Mouse (Mus musculus): Measurements from ENCODE around the gene Camta1. TPM values are rescaled to one million over a fixed set of nuclear protein-coding genes. Genes with fewer than 3 reads are reported as not detected.

The Camta1 gene
- total RNA-seq, 2 experiments from 2014 or later: 247 to 265 TPM

DNA sequence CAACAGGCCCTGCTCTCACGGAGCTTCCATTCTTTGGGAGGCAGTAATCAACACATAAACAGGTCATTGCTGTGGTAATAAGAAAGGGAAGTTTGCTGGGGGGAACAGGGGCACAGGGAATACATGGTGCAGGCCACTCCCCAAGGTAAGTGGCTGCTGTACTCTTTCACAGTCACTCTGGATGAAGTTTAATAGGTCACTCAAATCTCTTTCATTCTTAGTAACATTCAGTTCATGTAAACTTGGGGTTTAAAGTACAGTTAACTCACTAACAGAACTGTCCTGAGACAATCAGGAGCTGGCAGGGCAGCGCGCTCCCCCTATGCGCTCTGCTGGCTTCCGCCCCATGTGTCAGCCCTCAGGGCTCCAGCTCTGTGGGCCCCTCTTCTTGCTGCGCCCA, 81.2 kb downstream of the Camta1 start:
- no peak for DNase-seq (ENCODE audit: low spot score in 2 of 2)

DNA sequence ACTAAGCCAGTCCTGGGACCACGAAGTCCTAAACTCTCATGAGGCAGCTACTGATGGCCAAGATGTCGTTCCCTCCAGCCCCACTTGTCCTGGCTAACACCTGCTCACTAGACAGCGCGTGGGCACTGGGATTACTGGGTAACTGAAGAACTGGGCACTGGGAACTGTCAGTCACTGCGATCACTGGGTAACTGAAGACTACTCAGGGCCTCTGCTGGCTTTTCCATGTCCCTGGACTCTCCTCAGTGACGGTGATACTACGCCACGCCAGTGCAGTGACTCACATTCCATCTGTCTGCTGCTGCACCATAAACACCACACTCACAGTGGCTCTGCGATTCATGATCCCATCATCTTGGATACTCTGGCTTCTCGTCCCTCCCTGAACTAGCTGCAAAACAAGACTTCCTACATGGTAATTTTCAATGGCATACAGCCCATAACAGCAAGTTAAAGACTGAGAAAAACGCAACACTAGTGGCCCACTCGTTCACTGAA, 81.7 kb downstream of the Camta1 start:
- DNase-seq (ENCODE audit: low spot score in 2 of 2): peak; percentile 21 to 23

DNA sequence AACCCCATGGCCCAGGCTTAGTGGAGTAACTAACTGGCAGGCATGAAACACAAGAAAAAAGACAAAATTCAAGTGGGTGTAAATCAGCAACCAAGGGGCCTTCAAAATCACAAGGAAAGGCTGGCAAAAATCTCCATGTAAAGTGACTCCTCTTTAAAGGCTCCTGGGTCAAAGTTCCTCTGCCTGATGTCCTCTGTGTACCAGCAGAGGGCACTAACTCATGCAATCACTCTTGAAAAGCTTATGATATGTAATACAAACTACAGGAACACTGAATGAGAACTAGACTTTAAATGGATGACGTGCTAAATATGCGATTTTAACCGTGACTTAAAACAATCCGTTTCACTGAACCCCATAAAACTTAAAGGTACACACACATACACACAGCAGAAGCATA, 83.2 kb downstream of the Camta1 start:
- DNase-seq (ENCODE audit: low spot score in 2 of 2): no peak

DNA sequence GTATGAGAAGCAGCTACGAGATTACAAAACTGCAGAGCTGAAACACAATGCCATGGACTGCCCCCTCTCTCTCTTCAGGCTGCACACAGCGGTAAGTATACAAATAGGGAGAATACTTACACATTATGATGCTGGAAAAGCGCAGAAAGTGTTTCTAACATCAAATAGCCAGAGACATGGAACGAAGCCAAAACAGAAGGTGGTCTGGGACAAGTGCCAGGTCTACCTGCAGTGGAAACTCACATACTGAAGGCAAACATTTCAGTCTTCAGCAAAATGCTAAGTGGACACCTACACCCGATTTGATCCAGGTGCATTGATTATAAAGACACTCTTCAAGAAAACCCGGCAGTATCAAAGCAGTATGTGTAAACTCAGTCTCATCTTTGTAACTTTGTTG, 84.2 kb downstream of the Camta1 start:
- no peak for DNase-seq (ENCODE audit: low spot score in 2 of 2)

DNA sequence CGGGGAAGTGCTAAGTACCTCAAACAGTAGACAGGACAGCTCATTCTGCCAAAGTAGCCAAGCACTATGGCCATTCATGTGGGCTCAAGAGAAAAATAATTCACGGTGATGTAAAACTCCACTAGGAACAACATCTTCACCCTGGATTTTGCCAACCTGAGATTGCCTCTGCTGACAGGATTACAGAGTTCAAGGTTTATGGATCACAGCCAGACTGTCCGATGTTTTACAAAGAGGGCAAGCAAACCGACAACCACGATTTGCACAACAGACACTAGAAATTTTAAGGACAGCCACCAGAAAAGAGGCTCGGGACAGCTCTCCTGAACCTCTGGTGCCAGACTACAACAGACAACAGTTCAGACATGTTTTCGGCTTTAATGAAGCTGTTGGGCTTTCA, 86.2 kb downstream of the Camta1 start:
- no peak for DNase-seq (ENCODE audit: low spot score in 2 of 2)

DNA sequence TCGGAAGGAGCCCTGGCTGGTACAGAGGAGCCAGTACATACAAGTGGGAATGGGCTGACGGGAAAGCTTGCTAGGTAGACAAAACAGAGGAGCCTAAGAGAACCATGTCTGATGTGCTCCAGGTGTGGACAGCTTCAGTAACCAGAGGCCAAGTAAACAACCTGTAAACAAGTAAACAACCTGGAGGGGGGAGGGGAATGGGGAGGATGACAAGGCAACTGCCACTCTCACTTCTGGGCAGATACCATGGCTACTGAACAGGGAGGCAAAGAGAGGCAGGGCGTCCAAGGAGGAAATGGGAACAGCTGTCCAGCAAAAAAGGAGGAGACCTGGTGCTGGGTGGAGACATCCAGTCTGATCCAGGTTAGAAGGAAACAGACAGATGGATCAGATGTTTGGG, 88.0 kb downstream of the Camta1 start:
- no peak for DNase-seq (ENCODE audit: low spot score in 2 of 2)

DNA sequence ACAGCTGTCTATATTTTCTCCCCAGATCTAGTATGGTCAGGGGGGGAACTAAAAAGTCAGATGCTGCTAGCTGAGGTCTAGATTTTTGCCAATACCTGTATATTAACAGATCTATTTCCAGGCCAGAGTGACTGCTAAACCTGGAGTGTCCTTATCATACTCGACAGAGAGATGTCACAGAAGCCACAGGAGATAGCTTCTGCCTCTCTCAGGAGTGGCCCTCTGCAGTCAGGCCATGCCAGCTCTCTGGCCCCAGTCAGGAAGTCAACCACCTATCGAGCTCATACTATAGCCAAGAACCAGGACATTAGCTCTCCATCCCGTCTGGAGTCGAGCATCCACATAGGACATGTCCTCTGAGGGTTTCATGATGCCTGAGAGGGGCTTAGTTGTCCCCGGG, 88.7 kb downstream of the Camta1 start:
- DNase-seq (ENCODE audit: low spot score in 2 of 2): no peak

DNA sequence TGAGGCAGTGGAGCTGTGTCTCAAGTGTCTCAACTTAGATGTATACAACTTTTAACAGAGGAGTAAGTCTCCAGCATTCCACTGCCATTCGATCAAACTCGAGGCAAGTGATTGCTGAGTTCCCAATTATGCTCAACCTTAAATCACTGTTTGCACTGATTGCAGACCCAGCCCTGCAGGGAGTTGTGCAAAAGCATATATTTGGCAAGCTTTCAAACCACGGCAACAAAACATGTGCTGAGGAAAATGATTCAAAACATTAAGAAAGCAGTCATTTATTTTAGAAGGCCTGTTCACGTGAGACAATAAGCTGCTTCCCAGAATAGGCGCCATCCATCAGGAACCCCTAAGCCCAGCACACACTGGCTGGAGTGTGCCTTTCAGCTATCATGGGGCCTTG, 91.0 kb downstream of the Camta1 start:
- DNase-seq (ENCODE audit: low spot score in 2 of 2): no peak

DNA sequence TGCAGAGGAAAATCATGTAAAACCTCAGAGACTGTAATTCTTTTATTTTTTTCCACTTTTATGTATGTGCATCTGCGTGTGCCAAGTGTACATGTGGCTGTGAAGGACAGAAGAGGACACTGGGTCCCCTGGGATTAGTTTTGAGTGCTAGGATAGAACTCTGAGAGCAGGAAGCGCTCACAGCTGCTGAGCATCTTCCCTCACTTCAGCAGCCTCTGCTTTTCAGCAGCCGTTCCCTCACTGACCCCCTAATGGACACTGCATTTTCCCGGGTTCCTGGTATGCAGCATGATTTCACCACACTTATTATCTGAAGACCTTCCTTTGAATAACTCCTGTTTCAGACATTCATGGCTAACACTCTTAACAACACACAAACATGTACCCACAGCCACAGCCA, 93.9 kb downstream of the Camta1 start:
- no peak for DNase-seq (ENCODE audit: low spot score in 2 of 2)

DNA sequence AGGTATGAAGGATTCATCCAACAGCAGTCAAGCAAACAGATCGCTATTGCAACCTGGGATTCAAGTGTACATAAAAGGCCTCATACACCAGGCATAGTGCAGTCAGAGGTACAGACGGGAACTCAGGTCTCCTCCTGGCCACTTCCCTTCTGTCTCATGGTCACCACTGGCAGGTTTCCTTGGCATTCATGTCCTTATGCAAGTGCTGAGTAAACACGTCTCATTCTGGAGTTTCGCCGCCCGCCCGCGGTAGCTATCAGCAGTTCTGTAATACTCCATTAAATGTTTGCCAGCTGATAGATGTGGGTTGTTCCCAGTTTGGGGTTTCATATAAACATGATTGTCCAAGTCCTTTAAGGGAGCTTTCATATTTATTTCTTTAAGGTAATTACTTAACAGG, 94.3 kb downstream of the Camta1 start:
- DNase-seq (ENCODE audit: low spot score in 2 of 2): no peak

DNA sequence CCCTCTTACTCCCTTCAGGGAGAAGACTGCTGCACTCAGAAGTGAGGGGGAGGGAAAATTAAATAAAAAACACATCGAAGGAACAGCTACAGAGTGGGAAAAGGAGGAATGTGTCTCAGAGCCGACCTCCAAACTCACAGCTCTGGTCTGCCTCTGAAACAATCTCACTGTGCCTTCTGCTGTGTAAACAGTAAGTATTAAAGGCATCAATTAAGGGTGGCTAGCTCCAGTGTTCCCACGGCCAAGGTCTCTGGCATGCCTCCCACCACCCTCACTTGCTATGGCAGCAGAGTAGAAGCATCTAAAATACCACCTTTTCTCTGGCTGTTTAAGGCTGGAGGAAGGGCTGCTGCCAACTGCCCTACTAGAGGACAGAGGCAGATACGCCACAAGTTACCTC, 96.3 kb downstream of the Camta1 start:
- DNase-seq (ENCODE audit: low spot score in 2 of 2): peak in 1 of 2 experiments; percentile 29

DNA sequence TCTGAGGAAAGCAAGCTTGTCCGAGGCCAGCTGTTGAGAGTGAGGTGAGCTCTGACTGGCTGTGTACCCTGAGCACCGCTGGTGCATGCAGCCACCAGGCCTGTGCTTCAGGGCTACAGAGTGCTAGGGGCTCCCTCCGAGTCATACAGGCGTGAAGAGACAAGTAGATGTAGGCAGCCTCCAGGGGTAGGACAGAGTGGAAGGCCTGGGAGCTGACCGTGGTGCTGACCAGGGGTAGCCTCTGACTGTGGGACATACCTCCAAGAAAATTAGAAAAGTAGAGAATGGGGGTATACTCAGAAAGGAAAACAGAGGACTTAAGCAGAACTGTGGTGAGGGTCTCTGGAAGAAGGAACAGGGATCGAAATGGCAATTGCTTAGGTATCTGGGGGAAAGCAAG, 97.7 kb downstream of the Camta1 start:
- DNase-seq (ENCODE audit: low spot score in 2 of 2): no peak

DNA sequence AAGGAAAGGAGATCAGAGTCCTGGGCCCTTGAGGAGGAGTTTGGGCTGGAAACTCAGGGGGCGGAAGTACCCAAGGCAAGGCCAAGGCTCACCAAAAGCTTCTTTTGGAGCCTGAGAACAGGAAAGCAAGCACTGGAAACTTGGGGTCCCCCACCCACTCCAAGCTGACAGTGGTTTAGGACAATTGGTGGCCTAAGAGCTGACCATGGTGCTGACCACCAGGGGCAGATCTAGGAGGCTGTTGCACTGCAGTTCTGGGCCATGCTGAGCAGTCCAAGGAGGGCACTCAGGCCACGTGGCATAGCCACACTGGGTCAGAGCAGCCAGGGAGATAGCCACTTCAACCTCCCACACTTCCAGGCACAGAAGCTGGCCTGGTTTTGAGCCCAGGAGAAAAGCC, 102.6 kb downstream of the Camta1 start:
- DNase-seq (ENCODE audit: low spot score in 2 of 2): no peak

DNA sequence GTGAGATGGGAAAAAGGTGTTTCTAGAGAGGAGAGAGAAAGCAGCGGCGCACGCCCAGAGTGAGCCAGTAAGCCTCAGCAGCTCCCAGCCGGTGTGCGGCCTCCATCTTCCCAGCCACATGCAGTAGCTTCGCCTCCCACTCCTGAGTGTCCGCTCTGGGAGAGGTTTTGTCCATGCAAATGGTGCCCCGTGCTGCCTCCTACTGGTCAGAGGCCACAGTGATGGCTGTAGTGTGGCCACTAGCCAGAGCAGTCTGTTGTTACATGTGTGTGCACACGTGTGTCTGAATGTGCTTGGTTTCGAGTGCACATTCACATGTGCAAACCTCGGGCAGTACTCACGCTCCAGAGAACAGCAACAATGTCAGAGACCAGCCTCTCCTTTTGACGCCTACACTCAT, 103.3 kb downstream of the Camta1 start:
- no peak for DNase-seq (ENCODE audit: low spot score in 2 of 2)

DNA sequence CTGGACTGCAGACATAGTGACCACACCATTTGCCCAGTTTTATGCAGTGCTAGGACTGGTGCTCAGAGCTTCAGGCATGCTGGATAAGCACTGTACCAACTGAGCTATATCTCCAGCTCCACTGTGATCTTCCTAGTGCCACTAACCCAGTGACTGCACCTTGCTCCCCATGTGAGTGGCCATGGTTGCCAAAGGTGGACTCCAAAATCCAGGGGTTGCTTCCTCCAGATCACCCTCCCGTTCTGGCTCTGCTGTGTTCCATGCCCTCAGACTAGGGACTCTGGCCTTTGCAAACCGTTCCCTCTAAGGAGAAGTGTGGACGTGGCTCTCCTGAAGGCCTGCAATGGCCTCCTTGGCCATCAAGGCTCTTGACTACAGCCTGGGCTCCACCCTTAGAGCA, 104.4 kb downstream of the Camta1 start:
- no peak for DNase-seq (ENCODE audit: low spot score in 2 of 2)

DNA sequence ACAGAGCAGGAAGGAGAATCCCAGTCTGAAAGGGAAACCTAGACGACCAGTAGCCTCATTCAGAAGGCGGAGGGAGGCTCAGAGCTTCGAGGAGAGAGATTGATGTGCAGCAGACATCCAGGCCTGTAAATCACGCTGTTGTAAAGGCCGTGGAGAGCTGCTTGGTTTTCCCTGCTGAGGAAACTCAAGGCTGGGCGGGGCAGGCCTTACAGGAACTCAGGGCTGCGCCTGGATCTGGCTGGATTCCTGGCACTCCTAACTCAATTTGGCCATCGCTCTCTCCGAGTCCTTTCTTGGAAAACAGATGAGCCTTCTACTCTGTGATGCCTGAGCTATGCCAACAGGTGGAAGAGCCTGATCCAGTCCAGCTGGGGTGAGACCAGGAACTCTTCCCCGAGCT, 105.3 kb downstream of the Camta1 start:
- no peak for DNase-seq (ENCODE audit: low spot score in 2 of 2)

DNA sequence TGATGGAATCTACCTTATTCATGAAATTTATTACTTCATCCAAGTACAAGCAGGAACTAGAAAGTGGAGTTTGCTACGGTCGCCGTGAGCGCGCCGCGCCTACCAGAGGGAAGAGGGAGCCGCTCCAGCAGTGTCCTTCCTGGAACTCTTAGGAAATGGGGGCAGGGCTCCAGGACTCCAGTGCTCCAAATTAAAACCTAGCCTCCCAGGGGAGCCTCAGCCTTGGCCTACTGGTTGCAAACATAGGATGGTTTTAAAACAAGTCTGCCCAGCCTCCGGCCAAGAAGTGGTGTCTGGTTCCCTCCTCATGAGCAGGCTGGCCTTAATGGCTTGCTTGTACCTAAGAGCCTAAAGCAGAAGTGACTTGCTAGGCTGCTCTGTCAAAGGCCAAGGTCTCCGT, 108.4 kb downstream of the Camta1 start:
- DNase-seq (ENCODE audit: low spot score in 2 of 2): no peak

DNA sequence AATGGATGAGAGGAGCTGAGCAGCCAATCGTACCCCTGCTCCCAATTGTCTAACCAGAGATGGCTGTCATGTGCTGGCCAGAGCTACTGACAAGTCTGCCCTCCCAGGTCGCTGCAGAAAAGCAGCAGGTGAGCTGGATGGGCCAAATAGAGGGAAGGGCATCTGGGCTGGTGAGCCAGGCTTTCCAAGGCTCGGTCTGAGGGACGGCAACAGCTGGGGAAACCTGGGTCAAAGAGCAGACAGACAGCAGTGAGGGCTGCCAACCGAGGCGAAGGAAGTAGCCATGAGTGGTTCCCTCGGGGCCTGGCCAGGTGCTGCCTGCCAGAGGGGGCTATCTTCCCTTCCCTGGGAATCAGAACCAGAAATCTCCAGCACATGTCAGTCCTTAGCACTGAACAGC, 109.1 kb downstream of the Camta1 start:
- no peak for DNase-seq (ENCODE audit: low spot score in 2 of 2)

DNA sequence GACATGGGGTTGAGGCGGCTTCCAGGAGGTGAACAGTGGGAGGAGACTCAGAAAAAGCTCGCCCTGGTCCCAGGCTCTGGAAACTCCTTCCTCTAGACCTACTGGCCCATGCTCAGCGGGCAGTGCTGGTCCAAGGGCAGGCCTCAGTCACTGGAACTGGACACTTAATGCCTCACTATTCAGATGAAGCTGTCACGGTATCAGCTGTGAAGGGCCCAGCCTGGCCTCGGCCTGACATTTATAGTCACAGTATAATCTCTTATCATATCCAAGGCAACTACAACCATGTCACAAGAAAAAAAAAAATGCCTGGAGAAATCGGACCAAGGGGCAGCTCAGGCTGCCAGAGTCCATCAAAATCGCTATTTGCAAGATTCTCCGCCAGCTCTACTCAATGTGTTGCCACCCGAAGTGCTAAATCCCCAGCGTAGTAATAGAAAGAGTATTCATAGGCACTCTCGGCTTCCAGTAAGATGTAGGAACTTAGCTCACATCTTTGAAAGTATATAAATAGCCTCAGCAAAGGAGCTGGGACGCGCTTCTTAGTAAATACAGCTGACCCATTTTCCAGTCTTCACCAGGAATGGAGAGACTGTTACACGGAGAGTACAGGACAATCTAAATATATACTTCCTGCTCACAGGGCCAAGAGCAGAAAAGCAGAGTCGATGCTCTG, 110.3 kb downstream of the Camta1 start:
- DNase-seq (ENCODE audit: low spot score in 2 of 2): no peak

DNA sequence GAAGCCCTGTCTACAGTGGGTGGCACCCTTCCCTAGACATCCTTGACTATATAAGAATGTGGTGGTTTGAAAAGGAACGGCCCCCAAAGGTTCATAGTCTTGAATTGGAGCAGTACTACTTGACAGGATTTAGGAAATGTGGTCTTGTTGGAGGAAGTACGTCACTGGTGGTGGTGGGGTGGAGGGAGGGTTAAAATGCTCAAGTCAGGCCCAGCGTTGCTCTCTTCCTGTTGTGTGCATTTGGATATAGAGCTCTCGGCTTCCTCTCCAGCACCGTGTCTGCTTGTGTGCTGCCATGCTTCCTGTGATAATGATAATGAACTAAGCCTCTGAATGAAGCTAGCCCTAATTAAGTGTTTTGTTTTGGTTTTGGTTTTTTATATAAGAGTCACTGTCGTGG, 114.0 kb downstream of the Camta1 start:
- no peak for DNase-seq (ENCODE audit: low spot score in 2 of 2)

DNA sequence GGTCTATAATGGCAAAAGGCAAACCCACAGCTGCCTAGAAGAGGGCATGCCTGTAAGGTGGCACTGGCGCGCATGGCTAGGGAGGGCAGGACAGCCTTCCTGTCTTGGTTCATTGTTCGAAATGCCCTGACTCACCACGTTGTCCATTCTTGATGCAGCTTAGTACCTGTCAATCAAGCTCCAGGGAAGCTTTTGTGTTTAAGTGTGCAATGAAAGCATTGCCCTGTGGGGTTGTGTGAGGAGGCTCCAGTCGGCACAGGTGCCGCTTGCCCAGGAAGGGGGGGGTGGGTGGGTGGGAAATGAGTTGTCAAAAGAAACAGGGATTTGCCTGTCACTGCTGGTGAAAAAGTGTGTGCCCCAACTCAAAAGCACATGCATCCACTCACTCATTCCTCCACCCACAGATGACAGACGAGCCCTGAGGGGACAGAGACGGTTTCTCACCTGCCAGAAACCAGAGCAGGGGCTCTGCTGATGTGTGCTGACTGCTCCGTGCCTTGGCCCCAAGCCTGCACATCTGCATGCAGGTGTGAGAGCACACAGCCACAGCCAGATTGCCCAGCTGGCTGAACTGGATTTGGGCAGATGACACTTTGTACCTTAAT, 115.6 kb downstream of the Camta1 start:
- no peak for DNase-seq (ENCODE audit: low spot score in 2 of 2)

DNA sequence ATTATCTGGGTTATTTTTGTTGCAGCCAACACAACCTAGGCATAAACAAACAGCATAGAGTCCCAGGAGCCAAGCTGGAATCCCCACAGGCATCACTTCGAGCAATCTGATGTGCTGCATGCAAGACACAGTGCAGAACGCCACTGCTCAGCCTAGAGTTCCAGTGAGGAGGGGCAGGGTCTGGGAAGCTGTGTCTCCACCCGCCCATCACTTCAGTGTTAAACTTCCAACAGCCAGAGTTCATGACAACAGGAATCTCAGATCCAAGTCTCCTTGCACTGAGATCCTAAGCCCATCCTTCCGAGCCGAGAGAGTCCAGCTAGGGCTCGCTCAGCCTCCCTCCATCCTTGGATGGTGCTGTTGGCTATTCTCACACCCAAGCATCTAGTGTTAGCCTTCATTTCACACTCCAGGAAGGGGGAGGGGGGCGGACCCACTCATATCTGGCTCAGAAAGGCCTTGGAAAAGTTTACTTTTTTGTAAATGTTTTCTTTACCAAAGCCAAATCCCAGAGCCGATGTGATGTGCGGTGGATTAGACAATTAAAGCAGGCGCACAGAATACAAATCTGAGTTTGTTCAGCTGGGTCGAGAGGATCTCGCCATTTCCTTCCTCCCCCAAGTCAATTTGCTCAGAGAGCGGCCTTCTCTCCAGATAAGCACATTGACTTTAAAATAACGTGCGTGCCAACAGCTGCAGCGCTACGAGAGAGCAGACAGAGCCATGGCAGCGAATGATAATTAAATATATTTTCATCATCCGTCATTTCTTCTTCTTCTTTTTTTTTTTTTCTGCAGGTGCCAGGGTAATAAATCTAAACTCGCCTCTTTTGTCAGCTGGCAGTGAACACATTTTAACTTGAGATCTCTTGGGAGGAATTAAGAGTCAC, 120.2 kb downstream of the Camta1 start:
- DNase-seq (ENCODE audit: low spot score in 2 of 2): no peak

All from left cerebral cortex, adult 18-20 months (tissue).